26 mouse cellular contexts compared by ENCODE assay signal in genomic region chr6:29631751-29632551, GRCm38 (mm10). TPM values are rescaled to one million over a fixed set of nuclear protein-coding genes. Genes with fewer than 3 reads are reported as not detected.
DNase-seq lines count a peak whose midpoint lies in the region; ATAC-seq and TF ChIP-seq lines count a peak whose summit lies in the region.
"Had no signal": no experiment of that assay in that cellular context is flagged by ENCODE, and none has a peak within 500 bp of the region (broad histone marks: within the 10 kb centered on the region; RNA-seq: fewer than 3 reads in every experiment).

No protein-coding gene starts in this region.

- TF ChIP-seq CTCF in kidney, postnatal 0 days (IDR thresholded peaks at IDR 0.05; ENCODE audit: low read depth): no peak
- TF ChIP-seq CTCF in kidney, adult 2 months (conservative IDR thresholded peaks at IDR 0.05; ENCODE audit: insufficient read depth, insufficient read length, low read depth, low read length): no peak

- 32% methylated on average over 10 of the region's 10 CpGs for WGBS in embryonic facial prominence, embryonic 13.5 days
- 35% methylated on average over 10 of the region's 10 CpGs for WGBS in embryonic facial prominence, embryonic 10.5 days
- WGBS in kidney, postnatal 0 days: 9% methylated on average over 10 of the region's 10 CpGs
- WGBS in kidney, adult 2 months: 15% methylated on average over 10 of the region's 10 CpGs
- WGBS in limb, embryonic 14.5 days: 17% methylated on average over 10 of the region's 10 CpGs

- no peak overlapping the region for H3K4me2 ChIP-seq in embryonic facial prominence, embryonic 13.5 days
- 0 out of 2 replicates have a peak overlapping the region, but pooled peaks have one; percentile 3 for H3K4me2 ChIP-seq in kidney, postnatal 0 days (ENCODE audit: low read length)
- H3K4me2 ChIP-seq in limb, embryonic 14.5 days (replicated peaks; ENCODE audit: low read depth, low read length, severe bottlenecking): no peak overlapping the region
- H3K4me2 ChIP-seq: embryonic facial prominence, embryonic 15.5 days; forebrain, embryonic 12.5 days; liver, embryonic 11.5 days; lung, embryonic 15.5 days; midbrain, embryonic 11.5 days; stomach, embryonic 15.5 days had no signal

- no peak for ATAC-seq in embryonic facial prominence, embryonic 13.5 days (ENCODE audit: insufficient number of reproducible peaks, insufficient read depth, low FRiP score, low TSS enrichment, low read depth)
- peak; percentile 41; the same call in 1 of the 2 replicates for ATAC-seq in kidney, postnatal 0 days (replicated peaks; ENCODE audit: low FRiP score, low read depth)
- no peak for ATAC-seq in limb, embryonic 14.5 days (ENCODE audit: low FRiP score, low read depth)
- ATAC-seq: forebrain, postnatal 0 days; intestine, embryonic 16.5 days; midbrain, embryonic 16.5 days had no signal

- H3K27me3 ChIP-seq in embryonic facial prominence, embryonic 13.5 days: peaks cover 14% of the 10 kb centered on the region
- peaks cover 18% of the 10 kb centered on the region for H3K27me3 ChIP-seq in embryonic facial prominence, embryonic 10.5 days (replicated peaks; ENCODE audit: low read depth, poor library complexity, severe bottlenecking)
- H3K27me3 ChIP-seq in kidney, postnatal 0 days (ENCODE audit: insufficient read depth, low read length): no peaks in the 10 kb centered on the region
- H3K27me3 ChIP-seq in kidney, adult 2 months (replicated peaks; ENCODE audit: control insufficient read depth, insufficient read depth, low read length): no peaks in the 10 kb centered on the region
- no peaks in the 10 kb centered on the region for H3K27me3 ChIP-seq in limb, embryonic 14.5 days (ENCODE audit: control insufficient read depth, insufficient read depth, low read length)
- H3K27me3 ChIP-seq: embryonic facial prominence, embryonic 15.5 days had no signal

- no peak for DNase-seq in embryonic facial prominence, embryonic 10.5 days (ENCODE audit: low spot score)
- DNase-seq in kidney, postnatal 0 days (ENCODE audit: low spot score): peak; percentile 75
- no peak for DNase-seq in kidney, adult 2 months
- peak; percentile 92 for DNase-seq in ES-CJ7 (ENCODE audit: low read depth, low spot score)
- no peak for DNase-seq in limb, embryonic 14.5 days (ENCODE audit: low spot score)
- DNase-seq in right cerebral cortex, adult 18-20 months: no peak
- no peak for DNase-seq in heart, postnatal 10 days
- DNase-seq: adrenal gland, postnatal 25 days; cerebellum, adult 11-12 months; cerebellum, adult 9-11 months; forebrain, postnatal 0 days; kidney, postnatal 14 days; left cerebral cortex, postnatal 4 days; lung, postnatal 36 days; right cerebral cortex, postnatal 14 days had no signal

- no peak for TF ChIP-seq POLR2A in kidney, adult 2 months (IDR thresholded peaks at IDR 0.05; ENCODE audit: low read depth, low read length)
- TF ChIP-seq POLR2A in limb, embryonic 14.5 days (IDR thresholded peaks at IDR 0.05; ENCODE audit: borderline replicate concordance, extremely low read depth, insufficient read depth, insufficient read length): no peak

- H3K9me3 ChIP-seq in embryonic facial prominence, embryonic 13.5 days: no peaks in the 10 kb centered on the region
- H3K9me3 ChIP-seq in embryonic facial prominence, embryonic 10.5 days: no peaks in the 10 kb centered on the region
- no peaks in the 10 kb centered on the region for H3K9me3 ChIP-seq in kidney, postnatal 0 days (replicated peaks; ENCODE audit: low read length)
- no peaks in the 10 kb centered on the region for H3K9me3 ChIP-seq in limb, embryonic 14.5 days (ENCODE audit: control insufficient read depth, low read length)
- H3K9me3 ChIP-seq: embryonic facial prominence, embryonic 15.5 days; forebrain, embryonic 12.5 days; lung, embryonic 15.5 days; stomach, embryonic 15.5 days had no signal

- H3K36me3 ChIP-seq in embryonic facial prominence, embryonic 13.5 days: no peaks in the 10 kb centered on the region
- H3K36me3 ChIP-seq in embryonic facial prominence, embryonic 10.5 days (replicated peaks): no peaks in the 10 kb centered on the region
- H3K36me3 ChIP-seq in kidney, postnatal 0 days (ENCODE audit: insufficient read depth, low read length): no peaks in the 10 kb centered on the region
- no peaks in the 10 kb centered on the region for H3K36me3 ChIP-seq in kidney, adult 2 months (ENCODE audit: control insufficient read depth, insufficient read depth, low read length)
- H3K36me3 ChIP-seq in limb, embryonic 14.5 days (ENCODE audit: control insufficient read depth, insufficient read depth, low read length): no peaks in the 10 kb centered on the region
- H3K36me3 ChIP-seq: embryonic facial prominence, embryonic 15.5 days; forebrain, embryonic 12.5 days; G1E; lung, embryonic 15.5 days; stomach, embryonic 15.5 days had no signal

- H3K9ac ChIP-seq in embryonic facial prominence, embryonic 13.5 days: 0 out of 2 replicates have a peak overlapping the region, but pooled peaks have one; percentile 11
- H3K9ac ChIP-seq in kidney, postnatal 0 days (ENCODE audit: low read depth, low read length): no peak overlapping the region
- H3K9ac ChIP-seq in limb, embryonic 14.5 days (ENCODE audit: low read depth, low read length, severe bottlenecking): no peak overlapping the region
- H3K9ac ChIP-seq: embryonic facial prominence, embryonic 15.5 days; forebrain, embryonic 12.5 days; forebrain, postnatal 0 days; lung, embryonic 15.5 days; stomach, embryonic 15.5 days had no signal

- H3K4me3 ChIP-seq in embryonic facial prominence, embryonic 13.5 days: no peak overlapping the region
- no peak overlapping the region for H3K4me3 ChIP-seq in embryonic facial prominence, embryonic 10.5 days
- H3K4me3 ChIP-seq in kidney, postnatal 0 days (replicated peaks; ENCODE audit: low read depth, low read length): no peak overlapping the region
- no peak overlapping the region for H3K4me3 ChIP-seq in kidney, adult 2 months (ENCODE audit: insufficient read depth, low read depth, low read length)
- no peak overlapping the region for H3K4me3 ChIP-seq in limb, embryonic 14.5 days (replicated peaks; ENCODE audit: low read length)
- H3K4me3 ChIP-seq: embryonic facial prominence, embryonic 15.5 days; forebrain, embryonic 12.5 days; layer of hippocampus, adult 2 months; lung, embryonic 15.5 days; stomach, embryonic 15.5 days had no signal

- intact Hi-C loops in heart, postnatal 10 days (cut with DNase I): no loop called here

- no peak overlapping the region for H3K27ac ChIP-seq in embryonic facial prominence, embryonic 13.5 days
- no peak overlapping the region for H3K27ac ChIP-seq in embryonic facial prominence, embryonic 10.5 days (replicated peaks)
- peak overlapping the region; percentile 68 for H3K27ac ChIP-seq in kidney, postnatal 0 days
- H3K27ac ChIP-seq in kidney, adult 2 months (ENCODE audit: insufficient read depth, low read depth, low read length): no peak overlapping the region
- H3K27ac ChIP-seq in limb, embryonic 14.5 days (replicated peaks; ENCODE audit: low read depth, low read length): peak overlapping the region; percentile 22; the same call in 1 of the 2 replicates
- H3K27ac ChIP-seq: embryonic facial prominence, embryonic 15.5 days; layer of hippocampus, adult 2 months; lung, embryonic 15.5 days; stomach, embryonic 15.5 days had no signal

- H3K4me1 ChIP-seq in embryonic facial prominence, embryonic 13.5 days: no peaks in the 10 kb centered on the region
- H3K4me1 ChIP-seq in embryonic facial prominence, embryonic 10.5 days: no peaks in the 10 kb centered on the region; the same call in 1 of the 2 replicates
- H3K4me1 ChIP-seq in kidney, postnatal 0 days (replicated peaks; ENCODE audit: insufficient read depth, low read length): no peaks in the 10 kb centered on the region
- H3K4me1 ChIP-seq in kidney, adult 2 months (ENCODE audit: control insufficient read depth, insufficient read depth, low read length): peaks cover 8% of the 10 kb centered on the region; the same call in 1 of the 2 replicates
- no peaks in the 10 kb centered on the region for H3K4me1 ChIP-seq in limb, embryonic 14.5 days (ENCODE audit: control insufficient read depth, insufficient read depth, low read length)
- H3K4me1 ChIP-seq: embryonic facial prominence, embryonic 15.5 days; forebrain, embryonic 12.5 days; lung, embryonic 15.5 days; stomach, embryonic 15.5 days had no signal

RNA-seq across cellular contexts. Expression of gene Tnpo3, which starts 22.3 kb away (rescaled TPM):
- 97.3 and 97.6 TPM in 2 replicates for polyA plus RNA-seq in embryonic facial prominence, embryonic 13.5 days (2015; fragmentation: Nextera tagmentation; extraction: Ambion mirVana)
- polyA plus RNA-seq in embryonic facial prominence, embryonic 10.5 days (2016; fragmentation: Nextera tagmentation; extraction: Ambion mirVana): 124 and 125 TPM in 2 replicates
- 56.0 and 60.2 TPM in 2 replicates for polyA plus RNA-seq in kidney, postnatal 0 days (2015; fragmentation: Nextera tagmentation; extraction: Ambion mirVana)
- polyA plus RNA-seq in kidney, adult 2 months (2012; rRNA removed): 50.0 and 56.8 TPM in 2 replicates
- 60.1 and 64.0 TPM in 2 replicates for polyA plus RNA-seq in limb, embryonic 14.5 days (2012; rRNA removed)
- 82.7 and 90.4 TPM in 2 replicates for polyA plus RNA-seq in limb, embryonic 14.5 days (2014; fragmentation: Nextera tagmentation; extraction: Ambion mirVana)
- total RNA-seq in heart, postnatal 10 days (2021): 10 to 100 TPM; 42.5 to 48.5 TPM

Comparison
In these comparisons a context has a peak if more than half of its experiments do, and no peak if none do; other contexts are left out.
1. H3K27ac ChIP-seq: peak in kidney, postnatal 0 days (single experiment) and limb, embryonic 14.5 days (single experiment); none in embryonic facial prominence, embryonic 13.5 days (single experiment), embryonic facial prominence, embryonic 10.5 days (single experiment) and kidney, adult 2 months (single experiment).
2. DNase-seq: peak in kidney, postnatal 0 days (single experiment) and ES-CJ7 (single experiment); none in embryonic facial prominence, embryonic 10.5 days (single experiment), kidney, adult 2 months (single experiment), limb, embryonic 14.5 days (single experiment), right cerebral cortex, adult 18-20 months (single experiment) and heart, postnatal 10 days (0 of 2).